Mouse (Mus musculus) heart, postnatal 0 days (tissue): ENCODE measurements around the gene Ttc9c. TPM values are rescaled to one million over a fixed set of nuclear protein-coding genes. Genes with fewer than 3 reads are reported as not detected.

Experiments used
- ATAC-seq: fragments of 200-750 bp; cut with Nextera tagmentation; 2 replicates; pipeline ENCODE4 v1.8.0; 2017; ENCODE audit warnings: low read depth, moderate number of reproducible peaks, moderate library complexity; ENCODE audit not compliant: insufficient read depth
- DNase-seq: peaks from one replicate; pipeline ENCODE4 v3.0.0-alpha.2; 2016; ENCODE audit warnings: low spot score
- H3K27ac ChIP-seq: fragments of 300-500 bp; sonication (generic); 2 replicates; pipeline ENCODE4 v1.5.1; 2014; ENCODE audit warnings: low read depth, mild to moderate bottlenecking
- H3K27me3 ChIP-seq: fragments of 300-500 bp; sonication (generic); 2 replicates; pipeline ENCODE4 v1.6.1; 2014; ENCODE audit warnings: low read length, mixed read lengths; ENCODE audit not compliant: control insufficient read depth, insufficient read depth
- H3K36me3 ChIP-seq: fragments of 300-500 bp; sonication (generic); replicated peaks from 2 replicates; pipeline ENCODE4 v1.6.1; 2014; ENCODE audit warnings: low read length, mixed read lengths; ENCODE audit not compliant: control insufficient read depth, insufficient read depth
- H3K4me1 ChIP-seq: fragments of 300-500 bp; sonication (generic); 2 replicates; pipeline ENCODE4 v1.6.1; 2014; ENCODE audit warnings: antibody characterized with exemption; ENCODE audit not compliant: control insufficient read depth, insufficient read depth
- H3K4me2 ChIP-seq: fragments of 300-500 bp; sonication (generic); 2 replicates; pipeline ENCODE4 v1.6.1; 2014; ENCODE audit warnings: low read depth, mild to moderate bottlenecking, low read length, moderate library complexity
- H3K4me3 ChIP-seq: fragments of 300-500 bp; sonication (generic); 2 replicates; pipeline ENCODE4 v1.5.1; 2014; ENCODE audit warnings: low read depth, low read length
- H3K9ac ChIP-seq: fragments of 300-500 bp; sonication (generic); replicated peaks from 2 replicates; pipeline ENCODE4 v1.6.1; 2014; ENCODE audit warnings: low read depth, low read length, mixed read lengths
- H3K9me3 ChIP-seq: fragments of 300-500 bp; sonication (generic); replicated peaks from 2 replicates; pipeline ENCODE4 v1.6.1; 2016; ENCODE audit warnings: low read length; ENCODE audit not compliant: control insufficient read depth
- CTCF ChIP-seq: IDR thresholded peaks from 2 replicates; pipeline ENCODE4 v1.5.1; 2016; ENCODE audit warnings: antibody characterized with exemption, control low read depth, low read depth
- EP300 ChIP-seq: IDR thresholded peaks from 2 replicates; pipeline ENCODE4 v1.6.1; 2016; ENCODE audit warnings: antibody characterized with exemption, low read depth
- WGBS: fragments of 180-500 bp; shearing (Covaris S2); extraction: QIAGEN DNeasy Blood & Tissue Kit; methylation state at CpG from one replicate; pipeline ENCODE4 v1.1.7; 2014; 5-methylcytosine and 5-hydroxymethylcytosine counted together
- polyA plus RNA-seq: library from polyadenylated mRNA; unstranded; fragments of >200 nt; fragmentation: Nextera tagmentation; extraction: Ambion mirVana; gene quantifications from 2 replicates; pipeline ENCODE4 v1.2.1, GENCODE M21; 2015
- total RNA-seq: library from RNA; depleted of rRNA; stranded (reverse); fragments of >200 nt; gene quantifications from 2 replicates; pipeline ENCODE4 v1.2.3, GENCODE M21; 2014; ENCODE audit warnings: low replicate concordance

The Ttc9c gene
- total and polyA plus RNA-seq, 2 experiments from 2014 or later = 20.0 to 21.4 TPM

DNA sequence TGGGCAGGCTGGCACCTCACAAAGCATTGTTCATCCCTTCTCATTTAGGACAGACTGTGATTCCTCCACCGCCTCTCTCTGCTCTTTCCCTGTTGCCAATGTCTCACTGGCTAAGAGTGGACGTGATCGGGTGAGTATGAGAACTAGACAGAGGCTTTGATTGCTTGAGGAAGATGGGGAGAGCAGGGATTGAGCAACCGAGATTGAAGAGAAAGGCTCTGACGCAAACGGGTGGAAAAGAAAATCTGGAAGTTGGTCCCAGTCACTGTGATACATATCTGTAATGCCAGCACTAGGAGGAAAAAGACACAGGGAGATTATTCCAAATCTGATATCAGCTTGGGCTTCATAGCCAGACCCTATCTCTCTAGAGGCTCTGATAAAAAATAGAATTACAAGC, 23.8 kb upstream of the Ttc9c start:
- H3K4me1 ChIP-seq = peaks cover 18% of the 10 kb centered on the region
- peaks cover 29% of the 10 kb centered on the region for H3K36me3 ChIP-seq
- no peak overlapping the region for H3K4me3 ChIP-seq
- ATAC-seq (no peak), DNase-seq (no peak)
- H3K4me2 ChIP-seq = no peak overlapping the region
- no peak overlapping the region for H3K9ac ChIP-seq
- H3K27ac ChIP-seq = no peak overlapping the region
- WGBS = 81% methylated on average over 6 of the region's 6 CpGs
- TF ChIP-seq EP300 = no peak
- TF ChIP-seq CTCF = no peak
- no peaks in the 10 kb centered on the region for H3K9me3 ChIP-seq
- no peaks in the 10 kb centered on the region for H3K27me3 ChIP-seq

DNA sequence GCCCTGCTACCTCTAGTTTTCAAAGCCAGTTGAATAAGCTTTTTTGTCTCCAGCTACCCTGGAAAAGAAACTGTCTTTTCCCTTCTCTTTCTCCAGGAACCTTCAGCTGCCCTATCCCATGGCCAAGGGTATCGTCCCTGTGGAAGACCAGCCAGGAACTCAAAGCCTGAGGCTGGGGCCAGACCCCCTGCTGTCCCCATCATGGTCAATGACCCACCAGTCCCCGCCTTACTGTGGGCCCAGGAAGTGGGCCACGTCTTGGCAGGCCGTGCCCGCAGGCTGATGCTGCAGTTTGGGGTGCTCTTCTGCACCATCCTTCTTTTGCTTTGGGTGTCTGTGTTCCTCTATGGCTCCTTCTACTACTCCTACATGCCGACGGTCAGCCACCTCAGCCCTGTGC, 21.9 kb upstream of the Ttc9c start:
- Histone ChIP-seq H3K4me3 (peak overlapping the region; percentile 47), H3K4me1 (peaks cover 22% of the 10 kb centered on the region), H3K9me3 (no peaks in the 10 kb centered on the region), H3K27ac (no peak overlapping the region), H3K27me3 (no peaks in the 10 kb centered on the region), H3K36me3 (peaks cover 9% of the 10 kb centered on the region), H3K9ac (peak overlapping the region; percentile 49; the same call in 1 of the 2 replicates), H3K4me2 (peak overlapping the region; percentile 73)
- WGBS = 93% methylated on average over 7 of the region's 7 CpGs
- ATAC-seq (no peak), DNase-seq (no peak)
- TF ChIP-seq CTCF (no peak), EP300 (no peak)

DNA sequence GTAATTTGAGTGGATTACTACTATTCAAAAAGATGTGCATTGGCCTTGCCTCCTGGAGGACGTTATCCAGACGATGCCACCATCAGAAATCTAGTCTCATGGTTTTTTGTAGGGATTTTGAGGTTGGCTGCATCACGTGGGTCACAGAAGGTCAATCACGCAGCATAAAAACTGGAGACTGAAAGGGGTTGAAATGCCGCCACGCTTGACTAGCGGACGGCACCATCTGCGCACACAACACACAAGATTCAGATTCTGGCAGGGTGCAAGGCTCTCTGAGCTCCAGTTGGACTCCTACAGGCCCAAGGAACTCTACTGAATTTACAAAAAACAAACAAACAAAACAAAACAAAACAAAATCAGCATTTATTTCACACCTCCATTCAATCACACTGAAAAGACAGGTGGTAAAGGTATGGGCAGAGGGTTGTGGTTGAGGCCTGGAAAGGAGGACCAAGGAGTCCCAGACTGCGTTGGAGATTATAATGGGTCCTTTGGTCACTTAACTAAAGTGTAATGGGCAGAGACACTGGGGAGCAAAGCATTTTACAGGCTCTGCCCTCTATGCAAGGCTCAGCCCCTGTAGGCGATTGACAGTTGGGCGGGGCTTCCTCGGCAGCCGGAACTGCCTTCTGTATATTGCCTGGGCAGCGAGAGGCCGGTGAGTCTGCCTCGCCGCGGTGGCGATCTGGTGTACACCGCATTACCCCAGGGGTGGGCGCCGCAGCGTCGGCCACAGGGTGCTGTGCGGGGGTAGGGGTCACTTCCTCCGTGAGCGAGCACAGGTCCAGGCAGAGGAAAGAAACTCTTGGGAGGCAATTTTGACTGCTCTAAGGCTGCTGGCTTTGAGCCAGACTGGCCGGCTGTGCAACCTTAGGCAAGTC, 21.0 kb upstream of the Ttc9c start:
- peak overlapping the region; percentile 47 for H3K4me3 ChIP-seq
- no peak overlapping the region for H3K27ac ChIP-seq
- TF ChIP-seq CTCF (no peak), EP300 (no peak)
- H3K36me3 ChIP-seq = peaks cover 10% of the 10 kb centered on the region
- peaks cover 22% of the 10 kb centered on the region for H3K4me1 ChIP-seq
- no peaks in the 10 kb centered on the region for H3K27me3 ChIP-seq
- peak; percentile 48 for DNase-seq
- WGBS = 26% methylated on average over 29 of the region's 29 CpGs
- peak; percentile 42 for ATAC-seq
- no peaks in the 10 kb centered on the region for H3K9me3 ChIP-seq
- peak overlapping the region; percentile 49; the same call in 1 of the 2 replicates for H3K9ac ChIP-seq
- peak overlapping the region; percentile 73 for H3K4me2 ChIP-seq

DNA sequence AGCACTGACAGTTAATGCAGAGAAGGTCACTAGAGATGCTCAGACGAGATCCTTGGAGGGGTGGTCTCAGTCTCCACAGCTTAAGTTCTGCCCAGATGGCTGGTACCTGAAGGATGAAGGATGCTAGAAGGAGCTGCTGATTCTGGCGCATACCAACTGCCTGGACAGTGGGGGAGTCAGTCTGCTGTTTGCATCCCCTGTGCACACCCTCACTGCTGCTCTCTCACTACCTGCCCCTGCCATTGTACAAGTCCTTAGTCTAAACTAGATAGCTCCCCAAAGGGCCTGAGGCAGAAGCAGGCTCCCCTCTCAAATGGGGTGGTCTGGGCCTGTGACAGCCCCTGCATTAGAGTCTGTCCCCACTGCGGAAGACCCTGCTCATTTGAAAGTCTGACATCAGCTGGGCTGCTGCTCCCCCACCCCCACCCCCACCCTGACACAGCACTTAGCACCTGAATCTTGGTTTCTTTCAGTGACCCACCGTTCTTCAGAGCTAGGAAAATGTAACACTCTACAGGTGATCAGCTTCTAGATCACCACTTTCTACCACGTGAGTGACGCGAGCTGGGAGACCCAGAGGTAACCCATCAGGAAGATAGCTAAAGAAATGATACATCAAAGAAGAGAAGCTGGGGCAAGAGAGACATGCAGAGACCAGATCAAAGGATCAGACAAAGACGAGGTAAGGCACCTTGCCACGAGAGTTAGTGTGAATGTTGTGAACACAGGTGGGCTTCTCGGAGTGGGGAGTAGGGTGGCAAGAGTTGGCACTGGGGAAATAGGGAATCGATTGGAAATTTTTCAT, 20.2 kb upstream of the Ttc9c start, which contains the start of gene Gng3:
Gene Gng3, minus strand, starts transcription at position 92 of the 805 bp plus-strand sequence.
- DNase-seq = no peak
- peak within 1 kb of the TSS; percentile 94 for H3K27ac ChIP-seq
- H3K27me3 ChIP-seq = no peaks in the 10 kb centered on the region
- 65% methylated on average over 11 of the region's 11 CpGs for WGBS
- no peaks in the 10 kb centered on the region for H3K9me3 ChIP-seq
- no peak for TF ChIP-seq CTCF
- no peak for TF ChIP-seq EP300
- H3K4me2 ChIP-seq = peak within 1 kb of the TSS; percentile 97
- H3K4me3 ChIP-seq = peak within 1 kb of the TSS; percentile 59
- peak within 1 kb of the TSS; percentile 74 for H3K9ac ChIP-seq
- peaks cover 16% of the 10 kb centered on the region for H3K36me3 ChIP-seq
- ATAC-seq = no peak
- H3K4me1 ChIP-seq = peaks cover 22% of the 10 kb centered on the region

- Histone ChIP-seq H3K4me2 (peak overlapping the region; percentile 97), H3K9ac (peak overlapping the region; percentile 74), H3K36me3 (peaks cover 27% of the 10 kb centered on the region), H3K4me3 (peak overlapping the region; percentile 59), H3K4me1 (peaks cover 22% of the 10 kb centered on the region), H3K9me3 (no peaks in the 10 kb centered on the region), H3K27me3 (no peaks in the 10 kb centered on the region), H3K27ac (peak overlapping the region; percentile 94)
- ATAC-seq (no peak), DNase-seq (no peak)
- WGBS = 17% methylated on average over 15 of the region's 15 CpGs
- no peak for TF ChIP-seq CTCF
- no peak for TF ChIP-seq EP300
Measured at GRCm38 (mm10) chr19:8838041-8838730, 19.1 kb upstream of the Ttc9c start.
